Mouse (Mus musculus): ENCODE measurements around the gene Whrn. TPM values are rescaled to one million over a fixed set of nuclear protein-coding genes. Genes with fewer than 3 reads are reported as not detected.

The Whrn gene
- total RNA-seq, 1 experiment: 5.0 TPM

DNA sequence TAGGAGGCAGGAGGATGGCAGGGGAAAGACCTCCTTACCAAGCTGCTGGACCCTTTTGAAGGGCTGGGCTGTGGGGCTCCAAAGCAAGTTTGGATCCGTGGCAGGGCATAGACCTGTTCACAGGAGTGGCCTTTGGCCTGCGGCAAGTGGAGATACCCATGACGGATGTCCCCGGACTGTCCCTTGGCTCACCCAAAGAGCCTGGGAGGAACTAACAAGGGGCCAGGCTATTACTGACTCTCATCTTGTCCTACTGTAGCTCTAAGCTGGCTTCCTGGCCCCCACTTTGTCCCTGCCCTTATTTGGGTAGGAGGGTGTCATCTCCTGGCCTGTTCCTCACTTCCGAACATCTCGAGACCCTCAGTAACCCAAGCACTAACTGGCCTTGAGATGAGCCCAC lies 93.2 kb downstream of the Whrn start:
- Histone ChIP-seq H3K4me3 (ENCODE audit: insufficient read depth in 1 of 2, low read depth in 1 of 2, low read length in 2 of 2, poor library complexity in 1 of 2, severe bottlenecking in 1 of 2) (no peak overlapping the region), H3K36me3 (ENCODE audit: control insufficient read depth, insufficient read depth, low read length, poor library complexity, severe bottlenecking) (no peaks in the 10 kb centered on the region), H3K9ac (ENCODE audit: insufficient read depth, low read depth, low read length, poor library complexity, severe bottlenecking) (no peak overlapping the region), H3K4me1 (ENCODE audit: control insufficient read depth in 2 of 2, insufficient read depth in 2 of 2, low read length in 2 of 2, poor library complexity in 1 of 2) (peaks cover 3 to 8% of the 10 kb centered on the region in 2 experiments; a peak in 1 of 4 replicates), H3K27ac (ENCODE audit: insufficient read depth, low read depth, low read length, poor library complexity, severe bottlenecking) (no peak overlapping the region), H3K9me3 (ENCODE audit: control insufficient read depth, insufficient read depth, low read depth, low read length) (no peaks in the 10 kb centered on the region)
- TF ChIP-seq ZC3H11A (IDR thresholded peaks at IDR 0.05; ENCODE audit: borderline replicate concordance, low read depth, low read length) (no peak), HCFC1 (IDR thresholded peaks at IDR 0.05; ENCODE audit: borderline replicate concordance, insufficient read depth, low read length) (no peak), CHD2 (IDR thresholded peaks at IDR 0.05; ENCODE audit: low read depth, low read length) (no peak), MAFK (IDR thresholded peaks at IDR 0.05; ENCODE audit: insufficient read depth, low read depth, low read length) (no peak), ZNF384 (IDR thresholded peaks at IDR 0.05; ENCODE audit: low read depth, low read length) (no peak)
- in situ Hi-C loops (cut with MboI; ENCODE audit: low sequenced_read_pairs in 2 of 2, unreplicated experiment in 2 of 2): no loop called here
- no peak for DNase-seq (ENCODE audit: low read depth, low spot score)

DNA sequence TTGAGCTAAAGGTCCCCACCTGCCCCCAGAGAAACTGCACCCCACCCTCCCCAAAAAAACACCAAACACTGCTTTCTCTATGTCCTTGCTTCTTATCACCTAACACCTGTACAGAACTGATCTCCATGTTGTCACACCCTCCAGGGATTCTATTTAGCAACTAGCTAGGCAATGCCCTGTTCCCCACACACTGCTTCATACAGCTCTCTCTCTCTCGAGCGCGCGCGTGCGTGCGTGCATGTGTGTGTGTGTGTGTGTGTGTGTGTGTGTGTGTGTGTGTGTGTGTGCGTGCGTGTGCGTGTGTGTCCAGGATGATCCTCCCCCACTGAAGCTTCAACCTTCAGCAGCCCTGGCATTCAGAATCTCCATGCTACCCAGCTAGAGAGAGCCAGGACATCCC lies 93.7 kb downstream of the Whrn start:
- in situ Hi-C loops (cut with MboI; ENCODE audit: low sequenced_read_pairs in 2 of 2, unreplicated experiment in 2 of 2): no loop called here
- Histone ChIP-seq H3K36me3 (ENCODE audit: control insufficient read depth, insufficient read depth, low read length, poor library complexity, severe bottlenecking) (no peaks in the 10 kb centered on the region), H3K9me3 (ENCODE audit: control insufficient read depth, insufficient read depth, low read depth, low read length) (no peaks in the 10 kb centered on the region), H3K4me1 (ENCODE audit: control insufficient read depth in 2 of 2, insufficient read depth in 2 of 2, low read length in 2 of 2, poor library complexity in 1 of 2) (peaks cover 3 to 8% of the 10 kb centered on the region in 2 experiments; a peak in 1 of 4 replicates), H3K27ac (ENCODE audit: insufficient read depth, low read depth, low read length, poor library complexity, severe bottlenecking) (no peak overlapping the region), H3K4me3 (ENCODE audit: insufficient read depth in 1 of 2, low read depth in 1 of 2, low read length in 2 of 2, poor library complexity in 1 of 2, severe bottlenecking in 1 of 2) (no peak overlapping the region), H3K9ac (ENCODE audit: insufficient read depth, low read depth, low read length, poor library complexity, severe bottlenecking) (no peak overlapping the region)
- no peak for TF ChIP-seq HCFC1 (IDR thresholded peaks at IDR 0.05; ENCODE audit: borderline replicate concordance, insufficient read depth, low read length)
- no peak for TF ChIP-seq CHD2 (IDR thresholded peaks at IDR 0.05; ENCODE audit: low read depth, low read length)
- no peak for TF ChIP-seq ZNF384 (IDR thresholded peaks at IDR 0.05; ENCODE audit: low read depth, low read length)
- TF ChIP-seq ZC3H11A (IDR thresholded peaks at IDR 0.05; ENCODE audit: borderline replicate concordance, low read depth, low read length): no peak
- no peak for TF ChIP-seq MAFK (IDR thresholded peaks at IDR 0.05; ENCODE audit: insufficient read depth, low read depth, low read length)
- no peak for DNase-seq (ENCODE audit: low read depth, low spot score)

DNA sequence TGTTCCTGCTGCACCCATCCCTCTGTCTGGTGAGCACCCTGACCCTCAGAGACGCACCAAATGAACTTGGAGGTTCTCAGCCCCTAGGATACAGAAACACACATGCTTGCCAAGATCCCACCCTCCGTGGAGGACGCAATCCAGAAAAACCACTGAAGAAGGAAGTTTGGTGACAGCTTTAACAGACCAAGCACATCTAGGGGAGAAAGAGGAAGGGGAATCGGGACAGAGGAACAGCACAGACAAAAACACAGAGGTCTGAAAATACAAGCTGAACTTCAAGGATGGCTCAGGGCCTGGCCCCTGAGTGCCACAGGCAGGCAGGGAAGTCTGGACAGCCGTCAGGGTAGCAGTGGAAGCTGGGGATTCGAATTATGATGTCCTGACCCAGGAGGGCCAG lies 94.2 kb downstream of the Whrn start:
- in situ Hi-C loops (cut with MboI; ENCODE audit: low sequenced_read_pairs in 2 of 2, unreplicated experiment in 2 of 2): no loop called here
- no peak overlapping the region for H3K27ac ChIP-seq (ENCODE audit: insufficient read depth, low read depth, low read length, poor library complexity, severe bottlenecking)
- no peak overlapping the region for H3K9ac ChIP-seq (ENCODE audit: insufficient read depth, low read depth, low read length, poor library complexity, severe bottlenecking)
- H3K36me3 ChIP-seq (ENCODE audit: control insufficient read depth, insufficient read depth, low read length, poor library complexity, severe bottlenecking): no peaks in the 10 kb centered on the region
- TF ChIP-seq ZNF384 (IDR thresholded peaks at IDR 0.05; ENCODE audit: low read depth, low read length) (no peak), CHD2 (IDR thresholded peaks at IDR 0.05; ENCODE audit: low read depth, low read length) (no peak), HCFC1 (IDR thresholded peaks at IDR 0.05; ENCODE audit: borderline replicate concordance, insufficient read depth, low read length) (no peak), MAFK (IDR thresholded peaks at IDR 0.05; ENCODE audit: insufficient read depth, low read depth, low read length) (no peak), ZC3H11A (IDR thresholded peaks at IDR 0.05; ENCODE audit: borderline replicate concordance, low read depth, low read length) (no peak)
- no peaks in the 10 kb centered on the region for H3K9me3 ChIP-seq (ENCODE audit: control insufficient read depth, insufficient read depth, low read depth, low read length)
- H3K4me1 ChIP-seq (ENCODE audit: control insufficient read depth in 2 of 2, insufficient read depth in 2 of 2, low read length in 2 of 2, poor library complexity in 1 of 2): peaks cover 3 to 8% of the 10 kb centered on the region in 2 experiments; a peak in 1 of 4 replicates
- H3K4me3 ChIP-seq (ENCODE audit: insufficient read depth in 1 of 2, low read depth in 1 of 2, low read length in 2 of 2, poor library complexity in 1 of 2, severe bottlenecking in 1 of 2): no peak overlapping the region
- no peak for DNase-seq (ENCODE audit: low read depth, low spot score)

DNA sequence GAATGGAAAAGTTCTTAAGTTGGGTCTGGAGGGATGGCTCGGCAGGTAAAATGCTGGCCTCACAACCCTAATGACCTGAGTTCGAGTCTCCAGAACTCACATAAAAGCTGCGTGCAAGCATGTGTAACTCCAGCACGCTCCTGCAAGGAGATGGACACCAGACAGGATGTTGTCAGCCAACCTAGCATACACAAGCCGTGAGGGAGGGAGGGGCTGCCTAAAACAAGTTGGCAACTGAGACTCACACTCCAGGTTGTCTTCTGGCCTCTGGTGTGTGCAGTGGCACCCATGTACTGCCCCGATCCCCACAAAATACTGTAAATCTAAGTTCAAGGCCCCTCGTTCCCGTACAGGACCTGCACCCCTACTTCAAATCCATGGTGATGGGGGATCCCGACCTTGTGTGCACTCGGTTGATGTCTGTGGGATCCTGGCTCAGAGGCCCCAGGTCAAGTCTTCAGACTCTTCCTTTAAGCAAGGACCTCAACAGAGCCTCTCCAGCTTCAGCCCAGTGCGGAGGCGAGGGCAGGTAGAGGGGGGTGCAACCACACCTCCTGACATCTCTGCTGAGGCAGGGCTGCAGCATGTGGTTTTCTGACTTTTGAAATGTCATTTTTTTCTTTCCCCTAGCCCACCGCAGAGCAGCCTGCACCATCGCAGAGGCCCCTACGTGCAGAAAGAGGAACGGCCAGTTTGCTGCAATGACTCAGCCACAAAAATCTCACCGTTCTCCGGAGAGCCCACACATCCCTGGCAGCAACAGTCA lies 95.1 kb downstream of the Whrn start:
- no peaks in the 10 kb centered on the region for H3K36me3 ChIP-seq (ENCODE audit: control insufficient read depth, insufficient read depth, low read length, poor library complexity, severe bottlenecking)
- TF ChIP-seq ZC3H11A (IDR thresholded peaks at IDR 0.05; ENCODE audit: borderline replicate concordance, low read depth, low read length) (no peak), CHD2 (IDR thresholded peaks at IDR 0.05; ENCODE audit: low read depth, low read length) (no peak), MAFK (IDR thresholded peaks at IDR 0.05; ENCODE audit: insufficient read depth, low read depth, low read length) (no peak), ZNF384 (IDR thresholded peaks at IDR 0.05; ENCODE audit: low read depth, low read length) (no peak), HCFC1 (IDR thresholded peaks at IDR 0.05; ENCODE audit: borderline replicate concordance, insufficient read depth, low read length) (no peak)
- no peak for DNase-seq (ENCODE audit: low read depth, low spot score)
- H3K9ac ChIP-seq (ENCODE audit: insufficient read depth, low read depth, low read length, poor library complexity, severe bottlenecking): no peak overlapping the region
- no peak overlapping the region for H3K27ac ChIP-seq (ENCODE audit: insufficient read depth, low read depth, low read length, poor library complexity, severe bottlenecking)
- no peaks in the 10 kb centered on the region for H3K9me3 ChIP-seq (ENCODE audit: control insufficient read depth, insufficient read depth, low read depth, low read length)
- peaks cover 3 to 8% of the 10 kb centered on the region in 2 experiments; a peak in 1 of 4 replicates for H3K4me1 ChIP-seq (ENCODE audit: control insufficient read depth in 2 of 2, insufficient read depth in 2 of 2, low read length in 2 of 2, poor library complexity in 1 of 2)
- in situ Hi-C loops (cut with MboI; ENCODE audit: low sequenced_read_pairs in 2 of 2, unreplicated experiment in 2 of 2): no loop called here
- H3K4me3 ChIP-seq (ENCODE audit: insufficient read depth in 1 of 2, low read depth in 1 of 2, low read length in 2 of 2, poor library complexity in 1 of 2, severe bottlenecking in 1 of 2): no peak overlapping the region

Data from ES-E14 (cell line).